Mouse (Mus musculus) midbrain, embryonic 16.5 days (tissue): Measurements from ENCODE around the gene D630003M21Rik. TPM values are rescaled to one million over a fixed set of nuclear protein-coding genes. Genes with fewer than 3 reads are reported as not detected.

ENCODE experiments used
- ATAC-seq: fragments of 200-750 bp; cut with Nextera tagmentation; 2 replicates; pipeline ENCODE4 v1.8.0; 2017; ENCODE audit warnings: moderate TSS enrichment
- H3K27ac ChIP-seq: fragments of 300-500 bp; sonication (generic); 2 replicates; pipeline ENCODE4 v1.5.1; 2014; ENCODE audit warnings: mild to moderate bottlenecking, low read length, mixed read lengths
- H3K27me3 ChIP-seq: fragments of 300-500 bp; sonication (generic); 2 replicates; pipeline ENCODE4 v1.6.1; 2014; ENCODE audit warnings: low read depth, low read length, mixed read lengths; ENCODE audit not compliant: control insufficient read depth, insufficient read depth
- H3K36me3 ChIP-seq: fragments of 300-500 bp; sonication (generic); 2 replicates; pipeline ENCODE4 v1.6.1; 2014; ENCODE audit warnings: mild to moderate bottlenecking, low read length, moderate library complexity, mixed read lengths; ENCODE audit not compliant: control insufficient read depth, insufficient read depth
- H3K4me1 ChIP-seq: fragments of 300-500 bp; sonication (generic); 2 replicates; pipeline ENCODE4 v1.6.1; 2014; ENCODE audit warnings: mild to moderate bottlenecking, low read length, mixed read lengths; ENCODE audit not compliant: control insufficient read depth, insufficient read depth
- H3K4me2 ChIP-seq: fragments of 300-500 bp; sonication (generic); 2 replicates; pipeline ENCODE4 v1.6.1; 2014; ENCODE audit warnings: mild to moderate bottlenecking, low read length, mixed read lengths
- H3K4me3 ChIP-seq: fragments of 300-500 bp; sonication (generic); 2 replicates; pipeline ENCODE4 v1.5.1; 2014; ENCODE audit warnings: low read depth, mild to moderate bottlenecking, low read length, moderate library complexity, mixed read lengths
- H3K9ac ChIP-seq: fragments of 300-500 bp; sonication (generic); 2 replicates; pipeline ENCODE4 v1.6.1; 2014; ENCODE audit warnings: low read depth, low read length, mixed read lengths
- H3K9me3 ChIP-seq: fragments of 300-500 bp; sonication (generic); replicated peaks from 2 replicates; pipeline ENCODE4 v1.6.1; 2014; ENCODE audit warnings: mild to moderate bottlenecking, low read length, mixed read lengths; ENCODE audit not compliant: control insufficient read depth, poor library complexity, severe bottlenecking
- WGBS: fragments of 180-500 bp; shearing (Covaris S2); extraction: QIAGEN DNeasy Blood & Tissue Kit; methylation state at CpG from one replicate; pipeline ENCODE4 v1.1.7; 2014; 5-methylcytosine and 5-hydroxymethylcytosine counted together
- polyA plus RNA-seq: library from polyadenylated mRNA; unstranded; fragments of >200 nt; fragmentation: Nextera tagmentation; extraction: Ambion mirVana; gene quantifications from 2 replicates; pipeline ENCODE4 v1.2.1, GENCODE M21; 2015

D630003M21Rik gene
- polyA plus RNA-seq, 1 experiment from 2014 or later: 1.7 TPM

GRCm38 (mm10) chr2:158156487-158156886 is 72.5 kb downstream of the D630003M21Rik start:
- WGBS: 89% methylated on average over 9 of the region's 9 CpGs

GRCm38 (mm10) chr2:158155615-158156014 is 73.4 kb downstream of the D630003M21Rik start:
- ATAC-seq: no peak
- no peak overlapping the region for H3K4me2 ChIP-seq
- no peak overlapping the region for H3K27ac ChIP-seq
- H3K4me3 ChIP-seq: no peak overlapping the region
- no peaks in the 10 kb centered on the region for H3K27me3 ChIP-seq
- H3K4me1 ChIP-seq: peaks cover 8% of the 10 kb centered on the region
- H3K9ac ChIP-seq: no peak overlapping the region
- no peaks in the 10 kb centered on the region for H3K36me3 ChIP-seq
- WGBS: 78% methylated on average over 2 of the region's 2 CpGs
- no peaks in the 10 kb centered on the region; the same call in 1 of the 2 replicates for H3K9me3 ChIP-seq

More at GRCm38 (mm10) chr2:158156487-158156886, 72.5 kb downstream of the D630003M21Rik start:
- Histone ChIP-seq H3K27me3 (no peaks in the 10 kb centered on the region), H3K36me3 (no peaks in the 10 kb centered on the region), H3K4me3 (no peak overlapping the region), H3K9me3 (no peaks in the 10 kb centered on the region), H3K27ac (no peak overlapping the region), H3K4me2 (no peak overlapping the region), H3K9ac (no peak overlapping the region), H3K4me1 (peaks cover 8% of the 10 kb centered on the region)
- no peak for ATAC-seq

- H3K36me3 ChIP-seq: no peaks in the 10 kb centered on the region
- no peaks in the 10 kb centered on the region; the same call in 1 of the 2 replicates for H3K9me3 ChIP-seq
- H3K4me1 ChIP-seq: peaks cover 8% of the 10 kb centered on the region
- WGBS: 89% methylated on average over 7 of the region's 7 CpGs
- H3K4me3 ChIP-seq: no peak overlapping the region
- no peak overlapping the region for H3K27ac ChIP-seq
- no peak overlapping the region for H3K4me2 ChIP-seq
- no peak overlapping the region for H3K9ac ChIP-seq
- no peak for ATAC-seq
- no peaks in the 10 kb centered on the region for H3K27me3 ChIP-seq
Measured at GRCm38 (mm10) chr2:158155101-158155500, 73.9 kb downstream of the D630003M21Rik start.

- WGBS: 64% methylated on average over 8 of the region's 8 CpGs
- no peak for ATAC-seq
Measured at GRCm38 (mm10) chr2:158154641-158155040, 74.4 kb downstream of the D630003M21Rik start.

GRCm38 (mm10) chr2:158153728-158154343 is 75.2 kb downstream of the D630003M21Rik start:
- peak overlapping the region; percentile 60; the same call in 1 of the 2 replicates for H3K9ac ChIP-seq
- no peaks in the 10 kb centered on the region; the same call in 1 of the 2 replicates for H3K9me3 ChIP-seq
- WGBS: 2% methylated on average over 22 of the region's 22 CpGs
- ATAC-seq: no peak
- H3K4me2 ChIP-seq: peak overlapping the region; percentile 71
- peak overlapping the region; percentile 37 for H3K4me3 ChIP-seq
- no peaks in the 10 kb centered on the region for H3K27me3 ChIP-seq
- no peaks in the 10 kb centered on the region for H3K36me3 ChIP-seq
- H3K27ac ChIP-seq: 0 out of 2 replicates have a peak overlapping the region, but pooled peaks have one; percentile 22
- peaks cover 8% of the 10 kb centered on the region for H3K4me1 ChIP-seq

More at GRCm38 (mm10) chr2:158154641-158155040, 74.4 kb downstream of the D630003M21Rik start:
- H3K4me3 ChIP-seq: no peak overlapping the region
- no peak overlapping the region for H3K27ac ChIP-seq
- no peak overlapping the region for H3K4me2 ChIP-seq
- no peaks in the 10 kb centered on the region; the same call in 1 of the 2 replicates for H3K9me3 ChIP-seq
- no peak overlapping the region for H3K9ac ChIP-seq
- peaks cover 8% of the 10 kb centered on the region for H3K4me1 ChIP-seq
- no peaks in the 10 kb centered on the region for H3K27me3 ChIP-seq
- no peaks in the 10 kb centered on the region for H3K36me3 ChIP-seq

- Histone ChIP-seq H3K27me3 (no peaks in the 10 kb centered on the region), H3K27ac (no peak overlapping the region), H3K4me2 (no peak overlapping the region), H3K4me1 (peaks cover 8% of the 10 kb centered on the region), H3K4me3 (no peak overlapping the region), H3K36me3 (no peaks in the 10 kb centered on the region), H3K9me3 (no peaks in the 10 kb centered on the region; the same call in 1 of the 2 replicates), H3K9ac (no peak overlapping the region)
- 39% methylated on average over 6 of the region's 6 CpGs for WGBS
- no peak for ATAC-seq
Measured at GRCm38 (mm10) chr2:158152685-158153309, 76.2 kb downstream of the D630003M21Rik start.

GRCm38 (mm10) chr2:158151077-158151476 is 77.9 kb downstream of the D630003M21Rik start:
- Histone ChIP-seq H3K27ac (no peak overlapping the region), H3K4me1 (peaks cover 11% of the 10 kb centered on the region), H3K9ac (no peak overlapping the region), H3K4me3 (no peak overlapping the region), H3K27me3 (no peaks in the 10 kb centered on the region), H3K36me3 (no peaks in the 10 kb centered on the region), H3K9me3 (no peaks in the 10 kb centered on the region; the same call in 1 of the 2 replicates), H3K4me2 (no peak overlapping the region)
- 98% methylated on average over 3 of the region's 3 CpGs for WGBS
- ATAC-seq: no peak

- Histone ChIP-seq H3K27me3 (peaks cover 2% of the 10 kb centered on the region; the same call in 1 of the 2 replicates), H3K9me3 (no peaks in the 10 kb centered on the region; the same call in 1 of the 2 replicates), H3K9ac (no peak overlapping the region), H3K36me3 (no peaks in the 10 kb centered on the region), H3K27ac (no peak overlapping the region), H3K4me2 (no peak overlapping the region), H3K4me3 (no peak overlapping the region), H3K4me1 (peaks cover 3% of the 10 kb centered on the region; the same call in 1 of the 2 replicates)
- 93% methylated on average over 8 of the region's 8 CpGs for WGBS
- no peak for ATAC-seq
Measured at GRCm38 (mm10) chr2:158146971-158147370, 82.1 kb downstream of the D630003M21Rik start.

GRCm38 (mm10) chr2:158146223-158146622 is 82.8 kb downstream of the D630003M21Rik start, which contains the start of gene Tgm2:
TSS of gene Tgm2 (minus strand) at chr2:158146436.
- Histone ChIP-seq H3K9me3 (no peaks in the 10 kb centered on the region; the same call in 1 of the 2 replicates), H3K4me2 (peak within 1 kb of the TSS; percentile 51), H3K27me3 (peaks cover 2% of the 10 kb centered on the region; the same call in 1 of the 2 replicates), H3K36me3 (no peaks in the 10 kb centered on the region), H3K4me3 (peak within 1 kb of the TSS; percentile 24), H3K9ac (peak within 1 kb of the TSS; percentile 47; the same call in 1 of the 2 replicates), H3K27ac (no peak within 1 kb of the TSS), H3K4me1 (peaks cover 3% of the 10 kb centered on the region; the same call in 1 of the 2 replicates)
- ATAC-seq: no peak
- 1% methylated on average over 33 of the region's 33 CpGs for WGBS
